Comparison of ENCODE assay signal across 25 mouse cellular contexts in the genomic region with DNA sequence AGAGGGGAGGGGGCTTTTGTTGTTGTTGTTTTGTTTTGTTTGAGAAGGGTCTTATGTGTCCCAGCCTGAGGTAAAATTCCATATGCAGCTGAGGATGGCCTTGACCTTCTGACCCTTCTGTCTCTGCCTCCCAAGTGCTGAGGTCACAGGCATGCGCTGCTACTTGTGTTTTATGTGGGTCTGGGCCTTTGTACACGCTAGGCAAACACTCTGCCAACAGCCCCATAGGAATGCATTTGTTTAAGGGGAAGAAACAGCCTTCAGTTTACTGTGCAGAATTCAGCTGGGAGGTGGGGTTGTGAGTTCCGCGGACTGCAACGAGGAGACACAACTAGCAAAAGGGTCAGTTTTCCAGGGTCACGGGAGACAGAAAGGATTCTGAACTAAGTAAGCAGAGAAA. TPM values are rescaled to one million over a fixed set of nuclear protein-coding genes. Genes with fewer than 3 reads are reported as not detected.
A peak's percentile ranks its signal among the peaks of the same experiment; 100 is the strongest.
DNase-seq lines count a peak whose midpoint lies in the region; ATAC-seq lines count a peak whose summit lies in the region.
"Had no signal": no experiment of that assay in that cellular context is flagged by ENCODE, and none has a peak within 500 bp of the region (broad histone marks: within the 10 kb centered on the region; RNA-seq: fewer than 3 reads in every experiment).

No protein-coding gene starts in this region.

- no peak overlapping the region for H3K4me3 ChIP-seq in heart, embryonic 13.5 days
- no peak overlapping the region for H3K4me3 ChIP-seq in lung, embryonic 15.5 days
- no peak overlapping the region for H3K4me3 ChIP-seq in limb, embryonic 13.5 days
- H3K4me3 ChIP-seq: erythroblast, embryonic 14.5 days; liver, embryonic 15.5 days had no signal

- H3K27ac ChIP-seq in heart, embryonic 13.5 days (replicated peaks) = no peak overlapping the region
- peak overlapping the region; percentile 82 for H3K27ac ChIP-seq in lung, embryonic 15.5 days
- H3K27ac ChIP-seq in limb, embryonic 13.5 days = peak overlapping the region; percentile 77
- H3K27ac ChIP-seq: liver, embryonic 15.5 days had no signal

- no peaks in the 10 kb centered on the region for H3K36me3 ChIP-seq in heart, embryonic 13.5 days
- H3K36me3 ChIP-seq in lung, embryonic 15.5 days = no peaks in the 10 kb centered on the region
- H3K36me3 ChIP-seq in limb, embryonic 13.5 days = no peaks in the 10 kb centered on the region
- H3K36me3 ChIP-seq: liver, embryonic 15.5 days had no signal

- peak overlapping the region; percentile 2; the same call in 1 of the 2 replicates for H3K9ac ChIP-seq in heart, embryonic 13.5 days
- H3K9ac ChIP-seq in lung, embryonic 15.5 days = no peak overlapping the region
- H3K9ac ChIP-seq in limb, embryonic 13.5 days = peak overlapping the region; percentile 43
- H3K9ac ChIP-seq: forebrain, postnatal 0 days; liver, embryonic 15.5 days had no signal

- no peak for ATAC-seq in heart, embryonic 13.5 days (ENCODE audit: extremely low read depth, insufficient number of reproducible peaks, low FRiP score, low TSS enrichment)
- no peak for ATAC-seq in lung, embryonic 15.5 days (ENCODE audit: borderline replicate concordance, extremely low read depth, low FRiP score, low TSS enrichment)
- ATAC-seq in limb, embryonic 13.5 days (ENCODE audit: low FRiP score, low read depth) = no peak
- ATAC-seq: forebrain, postnatal 0 days; inflammation-experienced regulatory T-cells, adult 6 months had no signal

- no peaks in the 10 kb centered on the region for H3K9me3 ChIP-seq in heart, embryonic 13.5 days
- H3K9me3 ChIP-seq in lung, embryonic 15.5 days = no peaks in the 10 kb centered on the region
- H3K9me3 ChIP-seq in limb, embryonic 13.5 days = no peaks in the 10 kb centered on the region
- H3K9me3 ChIP-seq: liver, embryonic 15.5 days had no signal

- intact Hi-C loops in heart, postnatal 10 days (cut with DNase I) = no loop called here

- peaks cover 21% of the 10 kb centered on the region for H3K4me1 ChIP-seq in heart, embryonic 13.5 days
- peaks cover 31% of the 10 kb centered on the region for H3K4me1 ChIP-seq in lung, embryonic 15.5 days
- H3K4me1 ChIP-seq in limb, embryonic 13.5 days = peaks cover 39% of the 10 kb centered on the region

- peaks cover 46% of the 10 kb centered on the region for H3K27me3 ChIP-seq in heart, embryonic 13.5 days (replicated peaks)
- peaks cover 6% of the 10 kb centered on the region; the same call in 1 of the 2 replicates for H3K27me3 ChIP-seq in lung, embryonic 15.5 days
- no peaks in the 10 kb centered on the region for H3K27me3 ChIP-seq in limb, embryonic 13.5 days
- H3K27me3 ChIP-seq: Patski had no signal

- H3K4me2 ChIP-seq in heart, embryonic 13.5 days = no peak overlapping the region
- H3K4me2 ChIP-seq in lung, embryonic 15.5 days = peak overlapping the region; percentile 29
- H3K4me2 ChIP-seq in limb, embryonic 13.5 days (replicated peaks) = peak overlapping the region; percentile 33
- H3K4me2 ChIP-seq: liver, embryonic 15.5 days had no signal

- 63% methylated on average over 6 of the region's 6 CpGs for WGBS in heart, embryonic 13.5 days
- WGBS in lung, embryonic 15.5 days = 36% methylated on average over 6 of the region's 6 CpGs
- WGBS in limb, embryonic 13.5 days = 46% methylated on average over 6 of the region's 6 CpGs

- DNase-seq in heart, postnatal 10 days = no peak
- no peak for DNase-seq in lung, adult 18-20 months
- DNase-seq in ZHBTc4 (ENCODE audit: low read depth, low spot score) = peak; percentile 22
- no peak for DNase-seq in T-cell, adult 2 months (ENCODE audit: low spot score)
- no peak for DNase-seq in heart, adult 11 months
- DNase-seq: adrenal gland, adult 2 months; B cell, adult 2 months; cerebellum, adult 11-12 months; forebrain, postnatal 0 days; kidney, postnatal 14 days had no signal

RNA-seq across cellular contexts. Expression of a gene that starts 1.6 kb away (rescaled TPM):
- 2.2 and 2.7 TPM in 2 replicates for polyA plus RNA-seq in heart, embryonic 13.5 days (2015; fragmentation: Nextera tagmentation; extraction: Ambion mirVana)
- 1 to 10 TPM; 8.6 to 8.7 TPM for total RNA-seq in heart, postnatal 10 days (2021)
- 5.3 and 5.5 TPM in 2 replicates for polyA plus RNA-seq in lung, embryonic 15.5 days (2015; fragmentation: Nextera tagmentation; extraction: Ambion mirVana)
- polyA plus RNA-seq in limb, embryonic 13.5 days (2015; fragmentation: Nextera tagmentation; extraction: Ambion mirVana) = 16.4 and 17.4 TPM in 2 replicates
- total RNA-seq: megakaryocyte, adult 5-6 weeks had no signal
- polyA plus RNA-seq: inflammation-experienced regulatory T-cells, adult 6 months had no signal

RNA-seq across cellular contexts. Expression of a gene that starts 27.3 kb away (rescaled TPM):
- not detected in 2 replicates for polyA plus RNA-seq in heart, embryonic 13.5 days (2015; fragmentation: Nextera tagmentation; extraction: Ambion mirVana)
- total RNA-seq in heart, postnatal 10 days (2021) = not detected
- polyA plus RNA-seq in lung, embryonic 15.5 days (2015; fragmentation: Nextera tagmentation; extraction: Ambion mirVana) = not detected in 2 replicates
- not detected in 2 replicates for polyA plus RNA-seq in limb, embryonic 13.5 days (2015; fragmentation: Nextera tagmentation; extraction: Ambion mirVana)
- total RNA-seq: adrenal gland, adult 2 months; forebrain, postnatal 0 days; gastrocnemius, adult 8-10 months; heart, adult 8-10 months; heart, postnatal 25 days; layer of hippocampus, postnatal 25 days; left cerebral cortex, postnatal 36 days; megakaryocyte, adult 5-6 weeks had no signal
- polyA plus RNA-seq: adrenal gland, adult 2 months; erythroblast, embryonic 14.5 days; forebrain, postnatal 0 days; inflammation-experienced regulatory T-cells, adult 6 months; liver, embryonic 15.5 days; spleen, adult 2 months; urinary bladder, adult 2 months had no signal
